Mouse (Mus musculus): ENCODE data around the gene Tmem183a.

DNA sequence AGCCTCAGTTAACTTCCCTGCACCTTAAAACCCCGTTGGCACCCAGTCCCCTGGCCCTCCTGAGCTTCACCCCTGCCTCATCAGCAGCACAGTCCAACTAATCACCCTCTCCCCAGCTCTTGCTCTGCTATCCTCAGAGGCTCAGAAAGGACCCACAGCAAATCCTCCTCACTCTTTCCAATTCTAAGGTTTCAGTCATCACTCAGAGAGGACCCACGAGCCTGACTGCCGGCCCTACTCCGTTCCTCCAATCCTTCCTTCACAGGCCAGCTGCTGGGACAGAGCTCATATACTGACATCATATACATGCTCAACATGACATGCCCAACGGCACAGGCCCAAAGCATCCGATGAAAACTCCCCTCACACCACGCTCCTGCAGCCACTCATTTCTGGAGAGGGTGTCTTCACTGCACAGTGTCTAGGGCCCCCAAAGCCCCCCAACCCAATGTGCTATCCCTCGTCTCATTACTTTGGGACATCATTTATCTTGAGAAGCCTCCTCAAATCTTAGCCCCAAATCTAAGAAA, 18.9 kb downstream of the Tmem183a start:
- no peak for TF ChIP-seq TAL1 (conservative IDR thresholded peaks at IDR 0.05; ENCODE audit: low read depth, low read length)
- no peak for TF ChIP-seq CTCF (IDR thresholded peaks at IDR 0.05; ENCODE audit: low read depth, low read length)
